Mouse (Mus musculus): ENCODE measurements around the gene Selplg.

Selplg gene

DNA sequence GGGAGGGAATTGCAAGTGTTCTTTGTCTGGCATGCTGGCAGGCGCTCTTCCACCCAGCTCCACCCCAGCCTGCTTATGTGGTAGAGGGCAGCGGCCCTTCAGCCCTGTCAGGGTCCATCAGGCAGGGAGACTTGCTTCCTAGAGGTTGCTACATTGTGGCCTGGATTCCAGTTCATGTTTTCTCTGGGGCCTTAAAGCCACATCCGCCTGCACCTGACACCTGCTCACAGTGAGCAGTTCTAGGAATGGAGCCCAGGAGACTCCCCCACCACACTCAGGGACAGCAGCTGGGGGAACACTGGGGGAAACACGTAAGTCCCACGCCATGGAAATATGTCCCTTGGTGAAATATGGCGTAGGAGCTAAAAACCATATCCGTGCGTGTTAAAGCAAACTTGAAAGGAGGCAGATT, at the start of gene Selplg:
Gene Selplg (minus strand): TSS at position 155 of the 412 bp plus-strand sequence.
- DNase-seq (ENCODE audit: low read depth, low spot score): no peak

DNA sequence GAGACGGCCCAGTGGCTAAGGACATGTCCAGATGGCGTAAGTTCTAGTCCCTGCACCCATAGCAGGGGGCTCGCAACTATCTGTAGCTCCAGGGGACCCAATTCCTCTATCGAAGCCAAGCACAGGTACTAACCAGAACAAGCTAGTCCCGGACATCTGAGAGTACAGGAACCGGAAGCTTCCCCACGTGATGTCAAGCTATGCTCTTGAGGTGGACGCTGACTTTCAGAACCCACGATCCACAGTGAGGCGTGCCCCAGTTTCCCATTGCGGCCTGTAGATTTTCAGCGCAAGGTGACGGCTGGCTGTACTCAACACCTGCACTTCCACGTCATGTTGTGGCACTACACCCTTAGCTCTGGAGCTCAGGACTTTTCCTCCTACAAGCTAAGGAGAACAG, 48.7 kb upstream of the Selplg start:
- DNase-seq (ENCODE audit: low read depth, low spot score): no peak

- DNase-seq (ENCODE audit: low read depth, low spot score): no peak
Measured at GRCm38 (mm10) chr5:113878943-113879617, 46.6 kb upstream of the Selplg start.

GRCm38 (mm10) chr5:113877565-113877964, 45.1 kb upstream of the Selplg start:
- DNase-seq (ENCODE audit: low read depth, low spot score): no peak

DNA sequence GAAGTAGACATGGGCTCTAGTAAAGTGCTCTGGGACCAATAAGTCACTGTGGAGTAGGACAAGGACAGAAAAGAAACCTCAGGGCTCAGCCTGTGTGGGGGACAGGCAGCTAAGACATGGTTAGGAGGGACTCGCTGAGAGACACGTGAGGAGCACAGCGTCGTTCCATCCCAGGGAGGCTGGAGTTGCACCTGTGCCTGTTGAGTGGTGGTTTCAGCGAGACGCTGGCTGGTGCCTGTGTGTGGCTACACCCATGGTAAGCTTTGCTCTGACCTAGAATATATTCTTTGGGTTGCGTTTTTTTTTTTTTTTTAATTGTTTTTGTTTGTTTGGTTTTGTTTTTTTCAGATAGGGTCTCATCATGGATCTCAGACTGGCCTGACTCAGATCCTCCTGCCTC, 43.7 kb upstream of the Selplg start:
- no peak for DNase-seq (ENCODE audit: low read depth, low spot score)

DNA sequence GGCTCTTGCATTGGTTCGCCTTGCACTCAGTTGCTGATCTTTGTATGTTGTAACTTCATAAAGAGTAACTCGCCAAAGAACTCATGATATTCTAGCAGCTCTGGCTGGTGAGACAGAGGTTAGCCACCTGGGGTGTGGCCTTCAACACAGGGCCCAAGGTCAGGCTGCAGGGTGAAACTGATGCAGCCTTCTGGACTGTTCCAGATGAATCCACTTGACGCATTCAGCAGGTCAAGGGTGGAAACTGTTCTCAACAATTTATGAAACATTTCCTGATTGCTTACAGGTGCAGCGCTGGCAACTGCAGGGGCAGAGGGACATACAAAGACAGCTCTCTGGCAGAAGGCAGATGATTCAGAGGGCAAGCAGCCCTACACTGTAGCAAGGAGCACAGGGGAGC, 43.2 kb upstream of the Selplg start:
- DNase-seq (ENCODE audit: low read depth, low spot score): no peak

GRCm38 (mm10) chr5:113874063-113875024, 41.9 kb upstream of the Selplg start:
- no peak for DNase-seq (ENCODE audit: low read depth, low spot score)

- peak; percentile 74 for DNase-seq (ENCODE audit: low read depth, low spot score)
Measured at GRCm38 (mm10) chr5:113872936-113873912, 40.8 kb upstream of the Selplg start.

- DNase-seq (ENCODE audit: low read depth, low spot score): no peak
Measured at GRCm38 (mm10) chr5:113871903-113872548, 39.6 kb upstream of the Selplg start.

DNA sequence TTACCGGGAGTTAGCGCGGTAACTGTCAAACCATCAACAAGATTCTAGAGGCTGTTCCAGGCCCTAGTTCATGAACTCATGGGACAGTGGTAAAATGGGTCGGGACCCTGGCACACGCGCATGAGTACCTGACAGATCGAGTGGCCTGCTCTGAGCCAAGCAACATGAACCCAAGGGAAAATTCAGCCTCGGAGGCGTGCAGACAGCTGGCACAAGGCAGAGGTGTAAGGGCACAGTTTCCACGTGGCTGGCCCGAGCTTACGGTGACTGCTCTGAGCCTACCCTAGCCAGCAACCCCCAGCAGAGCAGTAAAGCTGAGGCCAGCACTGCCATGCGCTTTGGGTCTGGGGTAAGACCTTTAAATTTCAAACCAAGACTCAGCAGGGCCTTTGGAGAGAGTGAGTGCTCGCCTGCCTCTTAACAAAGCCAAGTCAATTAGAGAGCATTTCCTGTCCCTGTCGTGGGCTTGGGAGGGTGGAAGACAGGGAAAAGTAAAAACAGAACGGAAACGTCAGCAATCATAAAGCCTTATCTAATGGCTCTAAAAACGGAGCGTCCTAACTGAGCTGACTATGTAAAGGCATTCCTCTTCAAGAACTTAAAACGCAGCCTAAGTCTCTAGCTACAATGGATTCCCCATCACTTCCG, 38.1 kb upstream of the Selplg start:
- DNase-seq (ENCODE audit: low read depth, low spot score): no peak

DNA sequence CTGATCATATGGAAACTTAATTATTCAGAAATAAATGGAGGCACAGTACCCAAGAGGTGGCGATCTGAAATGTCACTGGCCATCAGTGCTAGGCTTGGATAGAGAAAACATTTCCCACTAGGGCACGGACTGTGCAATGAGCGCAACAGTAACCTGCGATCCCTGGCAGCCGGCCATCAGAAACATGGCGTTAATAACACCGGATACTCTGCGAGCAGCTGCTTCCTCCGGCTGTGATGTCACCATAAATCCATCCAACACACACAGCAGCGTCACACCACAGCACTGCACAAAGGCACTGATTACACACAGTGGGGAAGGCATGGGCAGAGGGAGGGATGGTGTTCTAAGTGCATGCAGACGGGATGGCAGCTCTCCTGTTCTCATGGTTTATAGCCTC, 36.7 kb upstream of the Selplg start:
- no peak for DNase-seq (ENCODE audit: low read depth, low spot score)

DNA sequence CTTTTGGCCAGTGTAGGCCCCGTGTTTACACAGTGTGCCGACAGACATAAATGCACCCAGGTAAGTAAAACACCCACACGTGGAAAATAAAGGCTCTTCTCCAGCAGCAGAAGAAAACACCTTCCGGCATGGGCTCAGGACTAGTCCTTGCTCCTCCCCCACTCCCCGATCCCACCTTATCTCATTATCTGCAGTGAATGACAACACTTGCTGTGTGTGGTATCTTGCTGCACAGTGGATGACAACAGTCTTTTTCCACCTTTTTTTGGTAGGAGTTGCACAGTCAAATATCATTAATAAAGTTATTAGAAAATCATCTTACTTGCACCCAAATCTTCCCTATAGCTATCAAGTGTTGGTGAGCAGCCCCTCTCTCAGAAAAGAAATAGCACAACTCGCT, 32.5 kb upstream of the Selplg start:
- DNase-seq (ENCODE audit: low read depth, low spot score): no peak

DNA sequence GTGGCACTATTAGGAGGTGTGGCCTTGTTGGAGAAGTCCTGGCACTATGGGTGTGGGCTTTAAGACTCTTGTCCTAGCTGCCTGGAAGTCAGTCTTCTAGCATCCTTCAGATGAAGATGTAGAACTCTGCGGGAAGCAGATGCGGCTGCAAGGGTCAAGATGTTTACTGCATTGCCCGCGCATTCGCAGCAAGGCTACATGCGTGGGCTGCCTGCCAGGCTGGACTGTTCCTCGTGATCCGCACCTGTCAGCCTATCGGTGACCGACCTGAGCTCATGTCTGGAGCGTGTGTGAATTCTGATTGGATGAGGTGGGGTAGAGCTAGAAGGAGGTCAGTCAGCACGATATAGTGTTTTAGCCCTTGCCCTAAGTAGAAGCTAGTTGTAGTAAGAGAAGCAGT, 31.6 kb upstream of the Selplg start:
- no peak for DNase-seq (ENCODE audit: low read depth, low spot score)

- no peak for DNase-seq (ENCODE audit: low read depth, low spot score)
Measured at GRCm38 (mm10) chr5:113862418-113862817, 30.0 kb upstream of the Selplg start.

DNA sequence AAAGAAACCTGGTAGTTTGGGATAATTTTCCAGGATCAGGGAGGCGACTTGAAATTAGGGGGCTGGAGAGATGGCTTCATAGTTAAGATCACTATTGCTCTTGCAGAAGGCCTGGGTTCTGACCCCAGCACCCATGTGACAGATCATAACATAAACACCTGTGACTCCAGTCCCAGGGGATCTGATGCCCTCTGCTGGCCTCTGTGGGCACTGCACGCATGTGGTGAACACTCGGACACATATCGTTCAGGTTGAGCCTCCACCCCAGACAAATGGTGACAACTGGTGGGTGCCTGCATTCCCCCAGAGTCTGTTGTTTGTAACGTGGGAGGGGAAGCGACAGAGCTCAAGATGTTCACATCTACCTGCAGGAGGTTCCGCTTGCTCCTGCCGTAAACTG, 28.9 kb upstream of the Selplg start:
- DNase-seq (ENCODE audit: low read depth, low spot score): no peak

GRCm38 (mm10) chr5:113858971-113859370, 26.5 kb upstream of the Selplg start:
- no peak for DNase-seq (ENCODE audit: low read depth, low spot score)

DNA sequence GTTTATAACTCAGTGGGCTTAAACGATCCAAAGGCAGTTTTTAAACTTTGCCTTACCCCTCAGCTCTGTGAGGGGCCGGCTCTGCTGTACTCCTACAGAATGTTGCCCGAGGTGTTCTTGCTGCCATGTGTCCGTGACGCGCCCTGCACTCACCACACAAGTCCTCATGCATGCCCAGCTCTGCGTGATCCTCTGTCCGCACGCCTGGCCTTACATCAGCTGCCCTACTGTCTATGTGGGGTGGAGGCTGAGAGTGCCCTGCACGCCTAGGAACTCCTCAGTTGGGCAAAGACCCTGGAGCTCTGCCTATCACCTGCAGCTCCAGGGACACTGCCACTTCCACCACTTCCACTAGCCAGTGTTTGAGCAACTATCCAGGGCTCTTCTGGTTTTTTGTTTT, 26.1 kb upstream of the Selplg start:
- DNase-seq (ENCODE audit: low read depth, low spot score): no peak

- no peak for DNase-seq (ENCODE audit: low read depth, low spot score)
Measured at GRCm38 (mm10) chr5:113857631-113858030, 25.2 kb upstream of the Selplg start.

GRCm38 (mm10) chr5:113856631-113857030, 24.2 kb upstream of the Selplg start:
- DNase-seq (ENCODE audit: low read depth, low spot score): no peak

GRCm38 (mm10) chr5:113855696-113856095, 23.3 kb upstream of the Selplg start:
- DNase-seq (ENCODE audit: low read depth, low spot score): no peak

GRCm38 (mm10) chr5:113855117-113855516, 22.7 kb upstream of the Selplg start:
- no peak for DNase-seq (ENCODE audit: low read depth, low spot score)

Measured in embryo, embryonic 11.5 days (tissue).